Mouse (Mus musculus) layer of hippocampus, postnatal 36 days (tissue): Measurements from ENCODE around the gene Syngr3. TPM values are rescaled to one million over a fixed set of nuclear protein-coding genes. Genes with fewer than 3 reads are reported as not detected.
A peak's percentile ranks its signal among the peaks of the same experiment; 100 is the strongest.
"Not testable (repeated sequence)": the region's sequence is repeated elsewhere in the genome, so short reads cannot be mapped to it uniquely, and the experiment has no call there.

Source experiments
- DNase-seq, 2 experiments: peaks; one replicate each; pipeline ENCODE4 v3.0.0; 2022
- total RNA-seq, 2 experiments: library from RNA; stranded (reverse); gene quantifications; 2 replicates each; pipeline ENCODE4 v1.2.3; 2021

The Syngr3 gene
- total RNA-seq, 2 experiments from 2014 or later = 152 to 165 TPM

- peak in 1 of 2 experiments; percentile 56 for DNase-seq
Measured at GRCm38 (mm10) chr17:24676187-24676586, 13.6 kb downstream of the Syngr3 start.

GRCm38 (mm10) chr17:24674277-24674676 is 15.5 kb downstream of the Syngr3 start:
- peak; percentile 48 to 55 for DNase-seq

- no peak for DNase-seq
Measured at GRCm38 (mm10) chr17:24672141-24672540, 17.6 kb downstream of the Syngr3 start.

- no peak for DNase-seq
Measured at GRCm38 (mm10) chr17:24671346-24671745, 18.4 kb downstream of the Syngr3 start.

GRCm38 (mm10) chr17:24670246-24670844 is 19.4 kb downstream of the Syngr3 start:
- no peak for DNase-seq

GRCm38 (mm10) chr17:24669545-24670245 is 20.1 kb downstream of the Syngr3 start, which contains the start of gene Zfp598:
TSS of gene Zfp598 (plus strand) at chr17:24669687.
- peak; percentile 93 to 94 for DNase-seq

- not testable (repeated sequence) for DNase-seq
Measured at GRCm38 (mm10) chr17:24669214-24669544, 20.6 kb downstream of the Syngr3 start.

GRCm38 (mm10) chr17:24667416-24667815 is 22.3 kb downstream of the Syngr3 start:
- no peak for DNase-seq

GRCm38 (mm10) chr17:24667011-24667410 is 22.7 kb downstream of the Syngr3 start:
- DNase-seq = not testable (repeated sequence)

- no peak for DNase-seq
Measured at GRCm38 (mm10) chr17:24658017-24658758, 31.6 kb downstream of the Syngr3 start, which contains the start of gene Npw. TSS of gene Npw (minus strand) at chr17:24658457.

GRCm38 (mm10) chr17:24654969-24655368 is 34.8 kb downstream of the Syngr3 start:
- no peak for DNase-seq

GRCm38 (mm10) chr17:24653967-24654710 is 35.6 kb downstream of the Syngr3 start:
- peak; percentile 44 to 61 for DNase-seq

GRCm38 (mm10) chr17:24651835-24652234 is 37.9 kb downstream of the Syngr3 start:
- DNase-seq = no peak

GRCm38 (mm10) chr17:24650766-24651165 is 39.0 kb downstream of the Syngr3 start:
- DNase-seq = no peak

- DNase-seq = no peak
Measured at GRCm38 (mm10) chr17:24650070-24650616, 39.6 kb downstream of the Syngr3 start, which contains the start of gene Slc9a3r2. TSS of gene Slc9a3r2 (minus strand) at chr17:24650327.

GRCm38 (mm10) chr17:24649581-24650069 is 40.1 kb downstream of the Syngr3 start:
- DNase-seq = no peak

GRCm38 (mm10) chr17:24648731-24649377 is 40.9 kb downstream of the Syngr3 start:
- no peak for DNase-seq

GRCm38 (mm10) chr17:24647493-24647892 is 42.3 kb downstream of the Syngr3 start:
- no peak for DNase-seq

- no peak for DNase-seq
Measured at GRCm38 (mm10) chr17:24646381-24646780, 43.4 kb downstream of the Syngr3 start.

- no peak for DNase-seq
Measured at GRCm38 (mm10) chr17:24645916-24646315, 43.8 kb downstream of the Syngr3 start.
